Mouse (Mus musculus) limb, embryonic 13.5 days (tissue): ENCODE measurements around the gene Trip10. TPM values are rescaled to one million over a fixed set of nuclear protein-coding genes. Genes with fewer than 3 reads are reported as not detected.

Source experiments
- ATAC-seq: fragments of 200-750 bp; cut with Nextera tagmentation; 2 replicates; pipeline ENCODE4 v1.8.0; 2017; ENCODE audit warnings: low read depth, moderate number of reproducible peaks, moderate TSS enrichment; ENCODE audit not compliant: low FRiP score
- H3K27ac ChIP-seq: fragments of 300-500 bp; sonication (generic); 2 replicates; pipeline ENCODE4 v1.5.1; 2015; ENCODE audit warnings: inconsistent platforms, mild to moderate bottlenecking, moderate library complexity
- H3K27me3 ChIP-seq: fragments of 300-500 bp; sonication (generic); 2 replicates; pipeline ENCODE4 v1.6.1; 2015; ENCODE audit warnings: mild to moderate bottlenecking, inconsistent platforms
- H3K36me3 ChIP-seq: fragments of 300-500 bp; sonication (generic); 2 replicates; pipeline ENCODE4 v1.6.1; 2015; ENCODE audit warnings: inconsistent platforms, mild to moderate bottlenecking, moderate library complexity
- H3K4me1 ChIP-seq: fragments of 300-500 bp; sonication (generic); 2 replicates; pipeline ENCODE4 v1.6.1; 2015; ENCODE audit warnings: inconsistent platforms
- H3K4me2 ChIP-seq: fragments of 300-500 bp; sonication (generic); replicated peaks from 2 replicates; pipeline ENCODE4 v1.6.1; 2015; ENCODE audit warnings: inconsistent platforms, mild to moderate bottlenecking, moderate library complexity
- H3K4me3 ChIP-seq: fragments of 300-500 bp; sonication (generic); 2 replicates; pipeline ENCODE4 v1.5.1; 2015; ENCODE audit warnings: moderate library complexity, mild to moderate bottlenecking, inconsistent platforms
- H3K9ac ChIP-seq: fragments of 300-500 bp; sonication (generic); 2 replicates; pipeline ENCODE4 v1.6.1; 2015; ENCODE audit warnings: mild to moderate bottlenecking, inconsistent platforms
- H3K9me3 ChIP-seq: fragments of 300-500 bp; sonication (generic); 2 replicates; pipeline ENCODE4 v1.6.1; 2016; ENCODE audit warnings: inconsistent platforms
- WGBS: fragments of 180-500 bp; shearing (Covaris S2); methylation state at CpG from one replicate; pipeline ENCODE4 v1.1.7; 2015; 5-methylcytosine and 5-hydroxymethylcytosine counted together
- polyA plus RNA-seq: library from polyadenylated mRNA; unstranded; fragments of >200 nt; fragmentation: Nextera tagmentation; extraction: Ambion mirVana; gene quantifications from 2 replicates; pipeline ENCODE4 v1.2.1, GENCODE M21; 2015

Trip10 gene
- polyA plus RNA-seq, 1 experiment from 2014 or later = 38.1 TPM

GRCm38 (mm10) chr17:57227468-57227867 is 21.8 kb upstream of the Trip10 start:
- Histone ChIP-seq H3K27me3 (peaks cover 45% of the 10 kb centered on the region; the same call in 1 of the 2 replicates), H3K4me2 (no peak overlapping the region), H3K9me3 (no peaks in the 10 kb centered on the region), H3K4me3 (no peak overlapping the region), H3K9ac (no peak overlapping the region), H3K4me1 (no peaks in the 10 kb centered on the region), H3K27ac (no peak overlapping the region), H3K36me3 (no peaks in the 10 kb centered on the region)
- ATAC-seq = no peak
- WGBS = 100% methylated on average over 2 of the region's 2 CpGs

GRCm38 (mm10) chr17:57228014-57228413 is 21.2 kb upstream of the Trip10 start, which contains the start of gene C3:
C3 (minus strand) TSS chr17:57228136.
- Histone ChIP-seq H3K4me3 (no peak within 1 kb of the TSS), H3K27ac (no peak within 1 kb of the TSS), H3K4me2 (no peak within 1 kb of the TSS), H3K27me3 (peaks cover 41% of the 10 kb centered on the region; the same call in 1 of the 2 replicates), H3K9ac (no peak within 1 kb of the TSS), H3K9me3 (no peaks in the 10 kb centered on the region), H3K4me1 (no peaks in the 10 kb centered on the region), H3K36me3 (no peaks in the 10 kb centered on the region)
- no peak for ATAC-seq
- WGBS = 68% methylated on average over 3 of the region's 3 CpGs

DNA sequence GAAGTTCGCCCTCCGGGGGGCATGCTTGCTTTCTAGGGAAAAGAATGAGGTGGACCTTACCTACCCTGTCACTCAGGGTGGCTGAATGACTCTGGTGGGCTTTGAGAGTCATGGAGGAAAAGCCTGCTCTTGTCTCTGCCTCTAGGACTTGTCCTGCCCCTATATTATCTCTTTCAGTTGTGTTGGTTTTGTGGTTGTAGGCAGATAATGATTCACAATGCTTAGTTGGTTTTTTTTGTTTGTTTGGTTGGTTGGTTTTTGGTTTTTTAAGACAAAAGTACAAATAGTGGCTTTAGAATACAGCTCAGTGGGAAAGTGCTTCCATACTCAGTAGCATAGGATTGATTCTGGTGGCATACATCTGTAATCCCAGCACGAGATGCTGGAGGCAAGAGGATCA is 20.4 kb upstream of the Trip10 start:
- no peak for ATAC-seq
- Histone ChIP-seq H3K27me3 (peaks cover 33% of the 10 kb centered on the region; the same call in 1 of the 2 replicates), H3K27ac (no peak overlapping the region), H3K36me3 (no peaks in the 10 kb centered on the region), H3K4me1 (no peaks in the 10 kb centered on the region), H3K9me3 (no peaks in the 10 kb centered on the region), H3K4me3 (no peak overlapping the region), H3K9ac (no peak overlapping the region), H3K4me2 (no peak overlapping the region)
- WGBS = 76% methylated on average over 3 of the region's 3 CpGs

DNA sequence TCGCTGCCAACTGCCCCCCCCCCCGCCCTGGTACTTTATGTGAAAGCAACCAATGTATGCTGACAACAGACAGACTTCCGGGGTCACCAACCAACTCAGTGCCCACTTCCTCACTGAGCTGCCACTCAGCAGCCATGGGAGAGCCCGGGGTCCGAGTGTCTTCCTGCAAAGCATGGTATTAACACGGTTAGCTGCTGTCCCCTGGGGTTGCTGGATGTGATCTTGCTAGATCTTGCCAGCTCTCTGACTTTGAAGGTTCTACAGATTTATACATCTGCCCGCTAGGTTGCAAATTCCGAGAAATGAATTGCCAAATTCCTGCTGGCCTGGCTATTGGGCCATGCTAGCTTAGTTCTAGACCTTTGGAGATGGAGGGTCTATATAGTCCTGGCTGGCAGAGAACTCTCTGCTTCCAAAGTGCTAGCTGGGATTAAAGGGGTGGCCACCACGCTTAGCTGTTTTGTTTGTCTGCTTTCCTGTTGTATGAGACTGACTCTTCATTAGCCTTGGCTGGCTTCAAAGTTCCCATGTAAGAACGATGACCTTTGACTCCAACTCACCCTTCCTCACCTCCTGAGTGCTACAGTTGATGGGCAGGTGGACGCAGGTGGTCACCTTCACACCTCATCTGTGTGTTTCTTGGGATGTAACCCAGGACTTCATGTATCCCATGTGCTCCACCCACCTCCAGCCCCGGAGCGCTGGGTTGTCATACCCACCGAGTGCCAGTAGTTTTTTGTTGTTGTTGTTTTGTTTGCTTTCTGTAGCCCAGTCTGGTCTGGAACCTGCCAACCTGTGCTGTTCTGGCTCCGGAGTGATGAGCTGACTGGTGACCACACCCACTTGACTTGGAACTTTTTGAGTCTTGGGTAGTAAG is 19.2 kb upstream of the Trip10 start:
- H3K4me2 ChIP-seq = no peak overlapping the region
- 81% methylated on average over 15 of the region's 15 CpGs for WGBS
- H3K9me3 ChIP-seq = no peaks in the 10 kb centered on the region
- no peak for ATAC-seq
- peaks cover 10% of the 10 kb centered on the region for H3K36me3 ChIP-seq
- peaks cover 21% of the 10 kb centered on the region; the same call in 1 of the 2 replicates for H3K27me3 ChIP-seq
- H3K9ac ChIP-seq = no peak overlapping the region
- no peak overlapping the region for H3K27ac ChIP-seq
- H3K4me1 ChIP-seq = no peaks in the 10 kb centered on the region
- H3K4me3 ChIP-seq = no peak overlapping the region

DNA sequence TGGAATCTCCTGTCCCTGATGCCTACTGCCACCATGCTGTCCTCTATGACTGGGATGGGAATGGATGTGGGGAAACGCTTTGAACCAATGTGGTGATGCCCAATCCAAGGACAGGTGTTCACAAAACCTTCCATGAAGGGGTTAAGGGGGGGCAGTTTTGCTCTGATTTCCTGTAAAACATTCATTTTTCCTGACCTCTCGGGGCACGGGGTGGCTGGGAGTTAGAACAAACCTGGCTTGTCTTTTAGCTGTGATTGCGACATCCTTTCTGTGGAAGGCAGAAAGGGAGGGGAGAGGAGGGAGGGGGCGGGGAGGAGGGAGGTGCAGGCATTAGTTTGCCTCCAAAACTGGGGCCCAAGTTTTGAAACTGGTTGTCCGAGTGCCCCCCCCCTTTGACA is 18.5 kb upstream of the Trip10 start:
- H3K36me3 ChIP-seq = peaks cover 16% of the 10 kb centered on the region
- no peak for ATAC-seq
- H3K9me3 ChIP-seq = no peaks in the 10 kb centered on the region
- H3K27me3 ChIP-seq = peaks cover 15% of the 10 kb centered on the region; the same call in 1 of the 2 replicates
- H3K4me2 ChIP-seq = no peak overlapping the region
- no peak overlapping the region for H3K4me3 ChIP-seq
- no peaks in the 10 kb centered on the region for H3K4me1 ChIP-seq
- 59% methylated on average over 6 of the region's 6 CpGs for WGBS
- H3K27ac ChIP-seq = no peak overlapping the region
- H3K9ac ChIP-seq = no peak overlapping the region

- Histone ChIP-seq H3K4me1 (no peaks in the 10 kb centered on the region), H3K9ac (no peak overlapping the region), H3K27ac (no peak overlapping the region), H3K9me3 (no peaks in the 10 kb centered on the region), H3K36me3 (peaks cover 22% of the 10 kb centered on the region), H3K4me3 (no peak overlapping the region), H3K27me3 (peaks cover 9% of the 10 kb centered on the region; the same call in 1 of the 2 replicates), H3K4me2 (no peak overlapping the region)
- ATAC-seq = no peak
These were observed 17.9 kb upstream of the Trip10 start for GRCm38 (mm10) chr17:57231321-57231771.

GRCm38 (mm10) chr17:57232200-57232599 is 17.1 kb upstream of the Trip10 start:
- Histone ChIP-seq H3K27ac (no peak overlapping the region), H3K9ac (no peak overlapping the region), H3K27me3 (peaks cover 4% of the 10 kb centered on the region; the same call in 1 of the 2 replicates), H3K4me3 (no peak overlapping the region), H3K9me3 (no peaks in the 10 kb centered on the region), H3K4me1 (no peaks in the 10 kb centered on the region), H3K4me2 (no peak overlapping the region), H3K36me3 (peaks cover 31% of the 10 kb centered on the region)
- no peak for ATAC-seq
- 79% methylated on average over 1 of the region's 1 CpGs for WGBS

- 43% methylated on average over 7 of the region's 7 CpGs for WGBS
- H3K27me3 ChIP-seq = peaks cover 4% of the 10 kb centered on the region; the same call in 1 of the 2 replicates
- H3K4me3 ChIP-seq = no peak overlapping the region
- no peak overlapping the region for H3K4me2 ChIP-seq
- H3K9me3 ChIP-seq = no peaks in the 10 kb centered on the region
- no peaks in the 10 kb centered on the region for H3K4me1 ChIP-seq
- no peak overlapping the region for H3K9ac ChIP-seq
- 0 out of 2 replicates have a peak, but pooled peaks have one; percentile 9 for ATAC-seq
- peaks cover 39% of the 10 kb centered on the region for H3K36me3 ChIP-seq
- no peak overlapping the region for H3K27ac ChIP-seq
These were observed 16.2 kb upstream of the Trip10 start for GRCm38 (mm10) chr17:57233038-57233437.

GRCm38 (mm10) chr17:57234254-57234928 is 14.9 kb upstream of the Trip10 start:
- Histone ChIP-seq H3K36me3 (peaks cover 41% of the 10 kb centered on the region), H3K9me3 (no peaks in the 10 kb centered on the region)
- ATAC-seq = no peak

GRCm38 (mm10) chr17:57235803-57236202 is 13.5 kb upstream of the Trip10 start:
- Histone ChIP-seq H3K36me3 (peaks cover 41% of the 10 kb centered on the region), H3K9me3 (no peaks in the 10 kb centered on the region), H3K9ac (no peak overlapping the region), H3K27ac (no peak overlapping the region), H3K27me3 (no peaks in the 10 kb centered on the region), H3K4me1 (no peaks in the 10 kb centered on the region), H3K4me3 (no peak overlapping the region), H3K4me2 (no peak overlapping the region)
- peak; percentile 17; the same call in 1 of the 2 replicates for ATAC-seq
- 90% methylated on average over 5 of the region's 5 CpGs for WGBS

More at GRCm38 (mm10) chr17:57234254-57234928, 14.9 kb upstream of the Trip10 start:
- H3K27ac ChIP-seq = no peak overlapping the region
- H3K27me3 ChIP-seq = peaks cover 4% of the 10 kb centered on the region; the same call in 1 of the 2 replicates
- no peak overlapping the region for H3K4me3 ChIP-seq
- H3K4me2 ChIP-seq = no peak overlapping the region
- no peaks in the 10 kb centered on the region for H3K4me1 ChIP-seq
- 79% methylated on average over 12 of the region's 12 CpGs for WGBS
- H3K9ac ChIP-seq = no peak overlapping the region

DNA sequence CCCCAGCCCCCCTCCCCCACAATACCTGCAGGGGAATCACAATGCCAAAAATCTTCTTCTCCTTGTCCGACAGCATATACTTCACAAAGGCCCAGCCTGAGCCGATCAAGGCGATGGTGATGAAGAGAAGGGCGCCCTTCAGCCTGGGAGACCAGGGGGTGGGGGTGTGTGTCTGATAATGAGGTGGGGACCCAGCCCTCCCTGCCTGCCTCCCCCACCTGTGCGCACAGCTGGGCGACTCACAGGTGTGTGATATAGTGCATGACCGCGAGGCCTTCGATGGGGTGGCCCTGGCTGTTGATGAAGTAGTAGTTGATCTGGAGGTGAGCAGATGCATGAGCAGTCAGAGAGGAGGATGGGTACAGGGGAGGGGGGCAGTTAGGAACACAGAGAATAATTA is 12.1 kb upstream of the Trip10 start:
- Histone ChIP-seq H3K9me3 (no peaks in the 10 kb centered on the region), H3K36me3 (peaks cover 50% of the 10 kb centered on the region), H3K4me2 (no peak overlapping the region), H3K9ac (no peak overlapping the region), H3K4me1 (no peaks in the 10 kb centered on the region), H3K4me3 (no peak overlapping the region), H3K27me3 (no peaks in the 10 kb centered on the region), H3K27ac (no peak overlapping the region)
- WGBS = 91% methylated on average over 9 of the region's 9 CpGs
- 0 out of 2 replicates have a peak, but pooled peaks have one; percentile 21 for ATAC-seq
